Mouse (Mus musculus) bone marrow macrophage, adult 2 months (primary cell): Measurements from ENCODE around the gene Lrrc1. TPM values are rescaled to one million over a fixed set of nuclear protein-coding genes. Genes with fewer than 3 reads are reported as not detected.

Source experiments
- H3K27ac ChIP-seq: 2 replicates; pipeline ENCODE4 v1.5.1; 2012; ENCODE audit warnings: low read depth, low read length; ENCODE audit not compliant: insufficient read depth
- H3K4me1 ChIP-seq: 2 replicates; pipeline ENCODE4 v1.6.1; 2012; ENCODE audit warnings: low read length; ENCODE audit not compliant: control insufficient read depth, insufficient read depth
- H3K4me3 ChIP-seq: 2 replicates; pipeline ENCODE4 v1.5.1; 2012; ENCODE audit warnings: mild to moderate bottlenecking, low read length, moderate library complexity; ENCODE audit not compliant: insufficient read depth
- CTCF ChIP-seq: IDR thresholded peaks from 2 replicates; pipeline ENCODE4 v1.5.1; 2012; ENCODE audit warnings: low read depth, mild to moderate bottlenecking, low read length, moderate library complexity
- POLR2A ChIP-seq: IDR thresholded peaks from 2 replicates; pipeline ENCODE4 v1.6.1; 2012; ENCODE audit warnings: mild to moderate bottlenecking, low read depth, low read length, borderline replicate concordance
- polyA plus RNA-seq: library from polyadenylated mRNA; stranded (reverse); fragments of >200 nt; gene quantifications from 2 replicates; pipeline ENCODE4 v1.2.4, GENCODE M21; 2012; ENCODE audit not compliant: missing spikeins, insufficient read depth, insufficient read length

The Lrrc1 gene
- polyA plus RNA-seq, 1 experiment: 1.6 TPM

GRCm38 (mm10) chr9:77399801-77400200 lies 144.9 kb downstream of the Lrrc1 start:
- H3K4me1 ChIP-seq: no peaks in the 10 kb centered on the region
- no peak overlapping the region for H3K4me3 ChIP-seq
- H3K27ac ChIP-seq: no peak overlapping the region
- TF ChIP-seq CTCF: no peak
- TF ChIP-seq POLR2A: no peak

GRCm38 (mm10) chr9:77398856-77399631 lies 145.6 kb downstream of the Lrrc1 start:
- no peak for TF ChIP-seq POLR2A
- no peak for TF ChIP-seq CTCF
- H3K27ac ChIP-seq: no peak overlapping the region

DNA sequence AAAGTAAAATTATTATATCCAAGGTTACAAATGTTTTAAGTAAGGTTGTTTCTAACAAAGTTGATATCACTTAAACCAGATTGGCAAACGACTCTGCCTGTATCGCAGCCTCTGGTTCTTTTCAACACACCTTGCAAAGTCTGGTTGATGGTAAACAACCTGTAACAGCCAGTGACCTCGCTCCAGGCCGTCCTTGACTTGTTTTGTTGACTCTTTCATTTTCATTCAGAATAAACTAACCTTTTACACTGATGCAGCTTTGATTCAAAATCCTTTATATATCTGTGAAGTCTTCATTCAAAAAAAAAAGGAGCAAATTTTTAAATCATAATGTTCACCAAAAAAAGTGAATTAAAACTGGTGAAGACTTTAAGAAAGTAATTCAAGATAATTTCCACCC lies 147.6 kb downstream of the Lrrc1 start:
- H3K27ac ChIP-seq: no peak overlapping the region
- no peaks in the 10 kb centered on the region for H3K4me1 ChIP-seq
- TF ChIP-seq POLR2A (no peak), CTCF (no peak)
- no peak overlapping the region for H3K4me3 ChIP-seq

More at GRCm38 (mm10) chr9:77398856-77399631, 145.6 kb downstream of the Lrrc1 start:
- no peak overlapping the region for H3K4me3 ChIP-seq
- H3K4me1 ChIP-seq: no peaks in the 10 kb centered on the region

GRCm38 (mm10) chr9:77391248-77391647 lies 153.4 kb downstream of the Lrrc1 start:
- H3K4me3 ChIP-seq: no peak overlapping the region
- no peak overlapping the region for H3K27ac ChIP-seq
- H3K4me1 ChIP-seq: no peaks in the 10 kb centered on the region
- TF ChIP-seq CTCF (no peak), POLR2A (no peak)

DNA sequence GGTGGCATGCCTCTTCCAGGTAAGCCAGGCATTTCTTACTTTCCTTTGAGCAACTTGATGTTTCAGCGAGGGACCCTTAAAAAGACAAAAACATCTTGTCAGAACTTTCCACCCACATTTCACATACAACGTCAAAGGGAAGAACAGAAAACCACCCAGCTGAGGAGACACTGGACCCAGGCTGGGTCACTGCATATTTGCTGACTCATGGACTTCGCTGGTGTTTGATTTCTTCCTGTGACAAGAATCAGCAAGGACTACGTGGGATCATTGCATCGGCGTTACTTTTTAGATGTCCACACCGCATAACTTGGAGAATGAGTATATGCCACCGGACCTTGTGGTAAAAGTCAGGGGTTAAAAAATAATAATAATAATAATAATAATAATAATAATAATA lies 155.7 kb downstream of the Lrrc1 start:
- no peak overlapping the region for H3K4me3 ChIP-seq
- TF ChIP-seq POLR2A (no peak), CTCF (no peak)
- H3K27ac ChIP-seq: no peak overlapping the region
- H3K4me1 ChIP-seq: no peaks in the 10 kb centered on the region

GRCm38 (mm10) chr9:77386751-77387150 lies 157.9 kb downstream of the Lrrc1 start:
- Histone ChIP-seq H3K4me3 (no peak overlapping the region), H3K4me1 (no peaks in the 10 kb centered on the region), H3K27ac (no peak overlapping the region)
- TF ChIP-seq POLR2A: no peak
- no peak for TF ChIP-seq CTCF

DNA sequence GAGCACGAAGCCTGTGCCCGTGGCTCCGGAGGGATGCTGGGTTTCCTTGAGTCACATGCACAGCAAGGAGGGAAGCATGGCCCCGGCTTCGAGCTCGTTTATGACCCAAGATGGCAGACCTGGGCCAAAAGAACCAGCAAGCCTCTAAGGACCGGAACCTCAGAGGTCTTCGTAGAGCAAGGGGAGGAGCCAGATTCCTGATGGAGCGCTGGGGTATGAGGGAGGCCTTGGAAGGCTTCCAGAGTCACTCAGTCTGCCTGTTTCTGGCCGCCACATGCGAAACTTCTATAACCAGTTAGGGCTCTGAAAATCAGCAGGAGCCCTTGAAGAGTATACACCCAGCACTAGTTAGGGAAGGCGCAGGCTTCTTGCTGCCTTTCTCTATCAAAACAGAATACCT lies 159.1 kb downstream of the Lrrc1 start:
- no peak for TF ChIP-seq CTCF
- no peak for TF ChIP-seq POLR2A
- H3K4me1 ChIP-seq: no peaks in the 10 kb centered on the region
- no peak overlapping the region for H3K4me3 ChIP-seq

GRCm38 (mm10) chr9:77384651-77385050 lies 160.0 kb downstream of the Lrrc1 start:
- Histone ChIP-seq H3K27ac (no peak overlapping the region), H3K4me1 (no peaks in the 10 kb centered on the region), H3K4me3 (no peak overlapping the region)
- TF ChIP-seq POLR2A (no peak), CTCF (no peak)

More for the DNA sequence above, 159.1 kb downstream of the Lrrc1 start:
- no peak overlapping the region for H3K27ac ChIP-seq

DNA sequence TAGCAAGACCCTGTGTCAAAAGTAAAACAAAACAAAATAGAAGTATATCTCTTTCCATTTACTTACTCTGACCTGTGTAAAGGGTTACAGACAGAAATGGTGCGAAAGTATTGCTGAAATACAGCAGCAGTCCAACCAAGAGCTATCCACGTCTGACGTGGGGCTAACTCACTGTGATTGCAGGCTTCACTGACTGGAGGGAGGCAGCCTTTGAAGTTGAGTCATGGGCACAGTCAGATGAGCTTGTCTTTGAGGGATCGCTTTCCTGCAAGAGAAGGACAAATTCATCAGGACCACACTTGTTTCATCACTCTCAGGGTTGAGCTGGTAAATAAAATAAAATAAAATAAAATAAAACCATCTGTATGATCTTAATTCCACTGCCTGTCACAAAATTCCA lies 160.7 kb downstream of the Lrrc1 start:
- TF ChIP-seq CTCF: no peak
- TF ChIP-seq POLR2A: no peak
- Histone ChIP-seq H3K4me1 (no peaks in the 10 kb centered on the region), H3K27ac (no peak overlapping the region), H3K4me3 (no peak overlapping the region)

GRCm38 (mm10) chr9:77382514-77382913 lies 162.2 kb downstream of the Lrrc1 start:
- Histone ChIP-seq H3K4me1 (no peaks in the 10 kb centered on the region), H3K4me3 (no peak overlapping the region), H3K27ac (no peak overlapping the region)
- TF ChIP-seq POLR2A (no peak), CTCF (no peak)
